Mouse (Mus musculus): ENCODE measurements at regions not wholly inside any gene's neighbourhood (a gene's known extent, or its start where the extent isn't known, plus 50 kb on each side); places are given as distances from the start of the nearest gene placed in this dataset.

DNA sequence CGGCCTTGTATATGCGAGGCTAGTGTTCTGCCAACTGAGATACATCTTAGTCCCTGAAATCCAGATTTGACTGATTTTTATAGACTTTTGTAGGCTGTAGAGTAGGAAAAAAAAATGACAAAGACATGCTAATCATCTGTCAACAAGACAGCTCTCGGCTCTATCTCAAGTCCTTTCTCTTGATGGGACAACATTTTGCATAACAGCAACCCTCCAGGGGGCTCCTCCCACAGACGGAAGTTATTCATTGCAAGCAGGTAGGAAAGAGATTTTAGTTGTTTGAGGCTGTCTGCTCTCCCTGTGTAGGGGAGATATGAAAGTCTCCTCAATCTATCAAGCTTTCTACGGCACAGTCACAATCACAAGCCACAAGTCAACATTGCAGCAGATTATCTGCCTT is 159.8 kb upstream of the Ptbp2 start:
- H3K4me2 ChIP-seq (ENCODE audit: low read depth, low read length, poor library complexity, severe bottlenecking) = no peak overlapping the region
- ATAC-seq (ENCODE audit: low FRiP score) = no peak

DNA sequence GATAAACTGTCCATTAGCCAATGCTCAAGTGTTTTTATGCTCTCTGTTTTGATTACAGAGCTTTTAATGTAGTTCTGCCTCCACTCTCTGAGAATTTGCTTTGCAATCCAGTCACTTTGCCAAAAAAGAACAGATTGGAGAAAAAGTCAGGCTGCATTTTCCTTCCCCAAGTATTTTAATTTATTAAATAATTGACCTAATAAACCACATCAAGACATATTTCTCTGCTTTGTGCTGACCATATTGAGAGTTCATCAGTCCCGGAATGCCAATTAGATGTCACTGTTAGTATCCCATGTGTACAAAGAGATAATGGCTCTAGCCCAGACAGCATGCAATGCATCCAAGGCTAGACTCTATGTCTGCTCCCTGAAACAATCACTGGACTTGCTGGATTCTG is 154.8 kb upstream of the Ptbp2 start:
- Histone ChIP-seq H3K27me3 (ENCODE audit: insufficient read depth, low read length) (no peaks in the 10 kb centered on the region), H3K27ac (ENCODE audit: low read depth, low read length) (no peak overlapping the region), H3K9ac (replicated peaks; ENCODE audit: low read length, poor library complexity, severe bottlenecking) (no peak overlapping the region), H3K9me3 (ENCODE audit: low read length) (no peaks in the 10 kb centered on the region), H3K4me2 (ENCODE audit: low read depth, low read length, poor library complexity, severe bottlenecking) (no peak overlapping the region), H3K4me3 (ENCODE audit: low read depth, low read length) (no peak overlapping the region), H3K4me1 (ENCODE audit: insufficient read depth, low read length) (no peaks in the 10 kb centered on the region), H3K36me3 (ENCODE audit: insufficient read depth, low read length) (no peaks in the 10 kb centered on the region)
- no peak for TF ChIP-seq CTCF (IDR thresholded peaks at IDR 0.05)
- no peak for DNase-seq (ENCODE audit: low spot score)
- WGBS = 86% methylated on average over 1 of the region's 1 CpGs
- ATAC-seq (ENCODE audit: low FRiP score) = no peak

More for the DNA sequence above, 159.8 kb upstream of the Ptbp2 start:
- DNase-seq (ENCODE audit: low spot score) = no peak
- TF ChIP-seq CTCF (IDR thresholded peaks at IDR 0.05) = no peak
- Histone ChIP-seq H3K9ac (replicated peaks; ENCODE audit: low read length, poor library complexity, severe bottlenecking) (no peak overlapping the region), H3K4me3 (ENCODE audit: low read depth, low read length) (no peak overlapping the region), H3K27me3 (ENCODE audit: insufficient read depth, low read length) (no peaks in the 10 kb centered on the region), H3K27ac (ENCODE audit: low read depth, low read length) (no peak overlapping the region), H3K9me3 (ENCODE audit: low read length) (no peaks in the 10 kb centered on the region), H3K36me3 (ENCODE audit: insufficient read depth, low read length) (no peaks in the 10 kb centered on the region), H3K4me1 (ENCODE audit: insufficient read depth, low read length) (peaks cover 3% of the 10 kb centered on the region; the same call in 1 of the 2 replicates)
- WGBS = 55% methylated on average over 5 of the region's 5 CpGs

GRCm38 (mm10) chr3:119938425-119938824 is 154.2 kb upstream of the Ptbp2 start:
- no peak for ATAC-seq (ENCODE audit: low FRiP score)
- WGBS = 62% methylated on average over 6 of the region's 6 CpGs

GRCm38 (mm10) chr3:119936526-119936925 is 152.3 kb upstream of the Ptbp2 start:
- Histone ChIP-seq H3K4me2 (ENCODE audit: low read depth, low read length, poor library complexity, severe bottlenecking) (no peak overlapping the region), H3K36me3 (ENCODE audit: insufficient read depth, low read length) (no peaks in the 10 kb centered on the region), H3K4me3 (ENCODE audit: low read depth, low read length) (no peak overlapping the region), H3K9me3 (ENCODE audit: low read length) (no peaks in the 10 kb centered on the region), H3K9ac (replicated peaks; ENCODE audit: low read length, poor library complexity, severe bottlenecking) (no peak overlapping the region), H3K4me1 (ENCODE audit: insufficient read depth, low read length) (peaks cover 4% of the 10 kb centered on the region; the same call in 1 of the 2 replicates), H3K27me3 (ENCODE audit: insufficient read depth, low read length) (no peaks in the 10 kb centered on the region), H3K27ac (ENCODE audit: low read depth, low read length) (no peak overlapping the region)
- ATAC-seq (ENCODE audit: low FRiP score) (no peak), DNase-seq (ENCODE audit: low spot score) (no peak)
- no peak for TF ChIP-seq CTCF (IDR thresholded peaks at IDR 0.05)
- WGBS = 55% methylated on average over 1 of the region's 1 CpGs

More at GRCm38 (mm10) chr3:119938425-119938824, 154.2 kb upstream of the Ptbp2 start:
- H3K4me2 ChIP-seq (ENCODE audit: low read depth, low read length, poor library complexity, severe bottlenecking) = no peak overlapping the region
- no peaks in the 10 kb centered on the region for H3K36me3 ChIP-seq (ENCODE audit: insufficient read depth, low read length)
- H3K27me3 ChIP-seq (ENCODE audit: insufficient read depth, low read length) = no peaks in the 10 kb centered on the region
- no peak for TF ChIP-seq CTCF (IDR thresholded peaks at IDR 0.05)
- no peaks in the 10 kb centered on the region for H3K9me3 ChIP-seq (ENCODE audit: low read length)
- no peak for DNase-seq (ENCODE audit: low spot score)
- H3K4me3 ChIP-seq (ENCODE audit: low read depth, low read length) = no peak overlapping the region
- peaks cover 3% of the 10 kb centered on the region; the same call in 1 of the 2 replicates for H3K4me1 ChIP-seq (ENCODE audit: insufficient read depth, low read length)
- H3K9ac ChIP-seq (replicated peaks; ENCODE audit: low read length, poor library complexity, severe bottlenecking) = no peak overlapping the region
- H3K27ac ChIP-seq (ENCODE audit: low read depth, low read length) = no peak overlapping the region

DNA sequence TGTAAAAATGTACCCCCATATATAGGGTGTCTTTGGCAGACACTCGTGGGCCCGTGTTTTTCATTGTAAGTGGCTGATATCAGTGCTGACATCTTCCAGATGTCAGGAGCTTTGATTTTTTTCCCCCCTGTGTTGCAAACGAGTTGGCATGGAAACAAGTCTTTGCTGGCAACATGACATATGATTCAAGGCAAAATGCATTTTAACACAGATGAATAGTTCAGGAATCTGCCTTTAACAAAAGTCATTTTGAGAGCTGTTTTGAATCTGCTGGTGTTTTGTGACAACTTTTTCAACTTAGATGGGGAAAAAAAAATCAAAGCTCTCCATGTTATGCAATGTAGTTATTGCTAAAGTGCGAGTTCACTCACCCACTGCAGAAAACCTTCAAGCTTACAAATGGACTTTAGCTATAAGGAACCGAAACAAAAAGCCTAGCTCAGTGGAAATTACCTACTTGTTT is 148.8 kb upstream of the Ptbp2 start:
- 17% methylated on average over 5 of the region's 5 CpGs for WGBS
- Histone ChIP-seq H3K4me2 (ENCODE audit: low read depth, low read length, poor library complexity, severe bottlenecking) (no peak overlapping the region), H3K27ac (ENCODE audit: low read depth, low read length) (no peak overlapping the region), H3K4me1 (ENCODE audit: insufficient read depth, low read length) (peaks cover 4% of the 10 kb centered on the region; the same call in 1 of the 2 replicates), H3K27me3 (ENCODE audit: insufficient read depth, low read length) (no peaks in the 10 kb centered on the region), H3K9ac (replicated peaks; ENCODE audit: low read length, poor library complexity, severe bottlenecking) (no peak overlapping the region), H3K4me3 (ENCODE audit: low read depth, low read length) (no peak overlapping the region), H3K9me3 (ENCODE audit: low read length) (no peaks in the 10 kb centered on the region), H3K36me3 (ENCODE audit: insufficient read depth, low read length) (no peaks in the 10 kb centered on the region)
- ATAC-seq (ENCODE audit: low FRiP score) = peak; percentile 54; the same call in 1 of the 2 replicates
- no peak for TF ChIP-seq CTCF (IDR thresholded peaks at IDR 0.05)
- DNase-seq (ENCODE audit: low spot score) = peak; percentile 62

DNA sequence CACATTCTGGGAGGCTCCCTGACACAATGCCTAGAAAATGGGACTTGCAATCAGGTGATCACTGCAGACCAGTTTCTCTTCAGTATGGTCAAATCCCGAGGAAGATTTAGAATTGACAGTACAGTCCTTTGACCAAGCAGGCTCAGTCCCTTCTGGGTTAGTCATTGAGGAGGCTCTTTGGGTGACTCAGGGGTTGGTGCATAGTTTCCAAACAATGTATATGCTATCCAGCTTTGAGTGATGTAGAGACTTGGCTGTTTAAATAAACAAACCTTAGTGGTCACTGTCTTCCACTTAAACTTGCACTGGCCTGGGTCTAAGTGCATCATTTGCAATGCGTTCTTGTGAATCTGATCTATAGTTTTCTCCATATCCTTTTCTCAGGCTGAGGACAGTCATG is 144.0 kb upstream of the Ptbp2 start:
- DNase-seq (ENCODE audit: low spot score) (no peak), ATAC-seq (ENCODE audit: low FRiP score) (no peak)
- Histone ChIP-seq H3K9ac (replicated peaks; ENCODE audit: low read length, poor library complexity, severe bottlenecking) (no peak overlapping the region), H3K4me1 (ENCODE audit: insufficient read depth, low read length) (no peaks in the 10 kb centered on the region; the same call in 1 of the 2 replicates), H3K27ac (ENCODE audit: low read depth, low read length) (no peak overlapping the region), H3K4me2 (ENCODE audit: low read depth, low read length, poor library complexity, severe bottlenecking) (no peak overlapping the region), H3K36me3 (ENCODE audit: insufficient read depth, low read length) (no peaks in the 10 kb centered on the region), H3K9me3 (ENCODE audit: low read length) (no peaks in the 10 kb centered on the region), H3K4me3 (ENCODE audit: low read depth, low read length) (no peak overlapping the region), H3K27me3 (ENCODE audit: insufficient read depth, low read length) (no peaks in the 10 kb centered on the region)
- TF ChIP-seq CTCF (IDR thresholded peaks at IDR 0.05) = no peak
- WGBS = 89% methylated on average over 2 of the region's 2 CpGs

Data from midbrain, postnatal 0 days (tissue).